Mouse (Mus musculus): ENCODE measurements around the gene Foxk1. TPM values are rescaled to one million over a fixed set of nuclear protein-coding genes. Genes with fewer than 3 reads are reported as not detected.
A peak's percentile ranks its signal among the peaks of the same experiment; 100 is the strongest.

Gene Foxk1
- polyA plus RNA-seq, 1 experiment from 2014 or later: 5.8 TPM

DNA sequence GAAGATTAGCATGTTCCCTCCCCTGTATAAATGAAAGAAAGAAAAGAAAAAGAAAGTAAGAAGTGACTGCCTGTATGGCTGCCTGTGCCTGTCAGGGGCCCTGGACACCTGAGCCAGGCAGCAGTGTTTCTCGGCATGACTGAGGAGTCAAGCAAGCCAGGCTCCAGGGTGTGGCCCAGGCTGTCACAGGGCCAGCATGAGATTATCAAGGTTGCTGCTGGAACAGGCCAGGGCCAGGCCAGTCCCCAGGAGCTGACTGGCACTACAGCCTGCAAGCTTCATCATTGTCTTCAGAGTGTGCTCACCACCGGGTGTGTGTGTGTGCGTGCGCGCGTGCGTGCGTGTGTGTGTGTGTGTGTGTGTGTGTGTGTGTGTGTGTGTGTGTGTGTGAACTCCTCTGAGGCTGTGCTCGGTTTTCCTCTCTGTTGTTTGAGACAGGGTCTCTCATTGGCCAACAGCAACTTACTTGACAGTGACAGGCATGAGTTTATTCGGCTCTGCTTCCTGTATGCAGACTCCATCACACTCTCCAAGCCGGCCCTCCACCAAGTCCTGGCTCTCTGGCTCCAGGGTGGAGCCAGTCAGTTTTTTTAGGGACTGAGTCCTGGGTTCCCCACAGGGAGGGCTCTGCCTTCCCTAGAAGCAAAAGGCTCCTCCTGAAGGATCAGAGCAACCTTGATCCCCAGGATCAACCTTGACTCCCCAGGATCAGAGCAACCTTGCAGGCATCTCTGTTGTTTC, 43.7 kb downstream of the Foxk1 start:
- H3K4me2 ChIP-seq: 0 out of 2 replicates have a peak overlapping the region, but pooled peaks have one; percentile 2
- H3K4me1 ChIP-seq (replicated peaks): peaks cover 66% of the 10 kb centered on the region
- H3K27ac ChIP-seq (ENCODE audit: poor library complexity, severe bottlenecking): peak overlapping the region; percentile 45
- no peaks in the 10 kb centered on the region for H3K27me3 ChIP-seq (replicated peaks)
- ATAC-seq (ENCODE audit: insufficient number of reproducible peaks, low FRiP score): peak; percentile 58
- peak overlapping the region; percentile 49 for H3K9ac ChIP-seq
- no peaks in the 10 kb centered on the region for H3K9me3 ChIP-seq (replicated peaks)
- H3K4me3 ChIP-seq: no peak overlapping the region
- 51% methylated on average over 11 of the region's 11 CpGs for WGBS
- H3K36me3 ChIP-seq: peaks cover 5% of the 10 kb centered on the region

DNA sequence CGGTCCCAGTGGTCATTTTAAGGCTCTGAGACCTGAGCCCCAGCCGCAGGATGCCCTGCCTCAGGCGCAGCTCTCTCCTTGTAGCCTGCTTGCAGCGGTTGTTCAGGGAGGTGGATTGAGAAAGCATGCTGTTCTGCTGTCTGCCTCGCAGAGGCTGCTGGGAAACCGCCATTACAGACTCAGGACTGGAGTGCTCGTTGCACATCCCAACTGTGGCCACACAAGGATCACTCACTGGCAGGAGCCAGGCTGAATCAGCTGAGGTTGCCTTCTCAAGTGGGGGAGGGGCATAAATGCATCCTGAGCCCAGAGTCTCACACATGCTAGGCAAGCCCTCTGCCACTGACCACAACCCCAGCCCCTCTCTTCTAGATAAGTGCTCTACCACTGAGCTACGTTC, 44.4 kb downstream of the Foxk1 start:
- ATAC-seq (ENCODE audit: insufficient number of reproducible peaks, low FRiP score): no peak
- peaks cover 63% of the 10 kb centered on the region for H3K4me1 ChIP-seq (replicated peaks)
- H3K9ac ChIP-seq: peak overlapping the region; percentile 25; the same call in 1 of the 2 replicates
- no peak overlapping the region for H3K4me2 ChIP-seq
- no peak overlapping the region for H3K27ac ChIP-seq (ENCODE audit: poor library complexity, severe bottlenecking)
- no peaks in the 10 kb centered on the region for H3K27me3 ChIP-seq (replicated peaks)
- H3K36me3 ChIP-seq: peaks cover 13% of the 10 kb centered on the region
- H3K9me3 ChIP-seq (replicated peaks): no peaks in the 10 kb centered on the region
- WGBS: 42% methylated on average over 8 of the region's 8 CpGs
- no peak overlapping the region for H3K4me3 ChIP-seq

DNA sequence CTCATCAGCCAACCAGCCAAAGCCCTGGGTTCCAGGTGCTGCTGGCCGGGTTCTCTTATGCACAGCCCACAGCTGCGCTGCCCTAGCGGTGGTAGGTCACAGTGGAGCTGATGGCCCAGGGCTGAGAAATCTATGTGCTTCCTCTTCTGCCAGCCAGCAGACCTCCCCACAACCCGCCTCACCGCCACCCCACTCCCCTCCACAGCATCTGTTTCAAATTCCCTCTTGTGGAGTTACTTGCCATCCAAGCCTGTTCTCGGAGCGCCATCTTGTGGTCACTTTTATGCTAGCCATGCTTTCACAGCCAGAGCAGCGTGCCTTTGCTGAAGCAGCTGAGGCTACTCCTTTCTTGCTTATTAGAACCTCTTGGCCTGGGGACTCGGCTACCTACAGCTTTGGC, 46.8 kb downstream of the Foxk1 start:
- Histone ChIP-seq H3K4me3 (no peak overlapping the region), H3K27me3 (replicated peaks) (no peaks in the 10 kb centered on the region), H3K9ac (peak overlapping the region; percentile 27; the same call in 1 of the 2 replicates), H3K9me3 (replicated peaks) (no peaks in the 10 kb centered on the region), H3K4me1 (replicated peaks) (peaks cover 43% of the 10 kb centered on the region), H3K36me3 (peaks cover 32% of the 10 kb centered on the region), H3K4me2 (peak overlapping the region; percentile 29; the same call in 1 of the 2 replicates), H3K27ac (ENCODE audit: poor library complexity, severe bottlenecking) (no peak overlapping the region)
- peak; percentile 8; the same call in 1 of the 2 replicates for ATAC-seq (ENCODE audit: insufficient number of reproducible peaks, low FRiP score)
- 9% methylated on average over 9 of the region's 9 CpGs for WGBS

DNA sequence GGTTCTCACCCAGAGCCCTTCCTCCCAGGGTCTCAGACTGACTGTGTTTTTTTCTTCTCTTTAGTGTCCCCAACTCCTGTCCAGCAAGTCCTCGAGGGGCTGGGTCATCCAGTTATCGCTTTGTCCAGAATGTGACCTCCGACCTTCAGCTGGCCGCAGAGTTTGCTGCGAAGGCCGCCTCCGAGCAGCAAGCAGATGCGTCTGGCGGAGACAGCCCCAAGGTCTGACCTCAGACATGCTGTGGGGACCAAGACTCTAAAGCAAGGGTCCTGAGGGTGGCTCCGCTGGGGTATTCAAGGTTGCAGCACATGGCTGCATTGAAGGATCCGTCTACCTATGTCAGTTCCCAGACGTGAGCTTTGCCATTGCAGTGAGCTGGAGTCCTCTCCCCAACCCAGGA, 47.3 kb downstream of the Foxk1 start:
- 60% methylated on average over 12 of the region's 12 CpGs for WGBS
- H3K4me2 ChIP-seq: no peak overlapping the region
- 0 out of 2 replicates have a peak overlapping the region, but pooled peaks have one; percentile 6 for H3K9ac ChIP-seq
- no peaks in the 10 kb centered on the region for H3K9me3 ChIP-seq (replicated peaks)
- H3K27ac ChIP-seq (ENCODE audit: poor library complexity, severe bottlenecking): no peak overlapping the region
- no peak overlapping the region for H3K4me3 ChIP-seq
- H3K4me1 ChIP-seq (replicated peaks): peaks cover 38% of the 10 kb centered on the region
- no peaks in the 10 kb centered on the region for H3K27me3 ChIP-seq (replicated peaks)
- H3K36me3 ChIP-seq: peaks cover 37% of the 10 kb centered on the region
- ATAC-seq (ENCODE audit: insufficient number of reproducible peaks, low FRiP score): no peak

DNA sequence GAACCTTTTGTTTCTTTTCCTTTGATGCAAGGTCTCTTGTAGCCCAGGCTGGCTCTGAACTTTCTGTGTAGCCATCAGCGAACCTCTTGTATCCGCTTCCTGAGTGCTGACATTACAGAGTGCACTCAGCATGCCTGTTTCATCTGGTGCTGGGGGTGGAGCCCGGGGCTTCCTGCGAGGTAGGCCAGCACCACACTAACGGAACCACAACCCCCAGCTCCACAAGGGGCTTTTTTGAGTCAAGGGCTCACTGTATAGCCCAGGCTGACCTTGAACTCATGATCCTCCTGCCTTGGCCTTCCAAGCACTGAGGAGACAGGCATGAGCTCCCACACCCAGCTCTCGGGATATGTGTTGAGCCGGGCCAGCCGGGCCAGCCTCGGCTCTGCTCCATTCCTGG, 49.5 kb downstream of the Foxk1 start:
- no peaks in the 10 kb centered on the region for H3K9me3 ChIP-seq (replicated peaks)
- no peak for ATAC-seq (ENCODE audit: insufficient number of reproducible peaks, low FRiP score)
- peaks cover 15% of the 10 kb centered on the region for H3K4me1 ChIP-seq (replicated peaks)
- no peak overlapping the region for H3K4me2 ChIP-seq
- peaks cover 58% of the 10 kb centered on the region for H3K36me3 ChIP-seq
- no peak overlapping the region for H3K9ac ChIP-seq
- H3K27ac ChIP-seq (ENCODE audit: poor library complexity, severe bottlenecking): no peak overlapping the region
- no peak overlapping the region for H3K4me3 ChIP-seq
- WGBS: 88% methylated on average over 9 of the region's 9 CpGs
- no peaks in the 10 kb centered on the region for H3K27me3 ChIP-seq (replicated peaks)

DNA sequence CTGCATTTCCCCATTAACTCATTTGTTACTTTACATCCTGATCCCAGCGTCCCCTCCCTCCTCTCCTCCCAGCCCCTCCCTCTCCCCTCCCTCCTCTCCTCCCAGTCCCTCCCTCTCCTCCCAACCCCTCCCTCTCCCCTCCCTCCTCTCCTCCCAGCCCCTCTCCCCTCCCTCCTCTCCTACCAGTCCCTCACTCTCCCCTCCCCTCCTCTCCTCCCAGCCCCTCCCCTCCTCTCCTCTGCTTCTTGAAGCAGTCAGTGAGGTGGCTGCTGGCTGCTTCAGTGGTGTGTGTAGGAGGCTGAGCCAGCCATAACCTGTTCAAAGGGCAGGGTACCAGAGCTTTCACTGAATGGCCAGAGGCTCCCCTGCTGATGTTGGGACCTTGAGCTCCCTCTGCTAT, 50.5 kb downstream of the Foxk1 start:
- Histone ChIP-seq H3K27me3 (replicated peaks) (no peaks in the 10 kb centered on the region), H3K4me1 (replicated peaks) (peaks cover 10% of the 10 kb centered on the region), H3K4me3 (no peak overlapping the region), H3K36me3 (peaks cover 67% of the 10 kb centered on the region), H3K4me2 (no peak overlapping the region), H3K9ac (no peak overlapping the region), H3K27ac (ENCODE audit: poor library complexity, severe bottlenecking) (no peak overlapping the region), H3K9me3 (replicated peaks) (no peaks in the 10 kb centered on the region)
- 44% methylated on average over 1 of the region's 1 CpGs for WGBS
- ATAC-seq (ENCODE audit: insufficient number of reproducible peaks, low FRiP score): no peak

DNA sequence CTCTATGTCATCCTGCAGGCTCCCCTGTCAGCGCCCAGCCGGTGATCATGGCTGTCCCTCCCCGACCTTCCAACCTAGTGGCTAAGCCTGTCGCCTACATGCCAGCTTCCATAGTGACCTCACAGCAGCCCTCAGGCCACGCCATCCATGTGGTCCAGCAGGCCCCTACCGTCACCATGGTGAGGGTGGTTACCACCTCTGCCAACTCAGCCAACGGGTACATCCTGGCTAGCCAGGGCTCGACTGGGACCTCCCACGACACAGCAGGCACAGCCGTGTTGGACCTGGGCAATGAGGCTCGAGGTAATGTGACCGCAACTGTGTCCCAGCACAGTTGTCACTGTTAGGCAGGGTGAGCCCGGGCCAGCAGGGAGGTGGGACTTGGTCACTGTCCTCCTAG, 52.4 kb downstream of the Foxk1 start:
- ATAC-seq (ENCODE audit: insufficient number of reproducible peaks, low FRiP score): no peak
- Histone ChIP-seq H3K4me2 (no peak overlapping the region), H3K36me3 (peaks cover 87% of the 10 kb centered on the region), H3K27ac (ENCODE audit: poor library complexity, severe bottlenecking) (no peak overlapping the region), H3K9me3 (replicated peaks) (no peaks in the 10 kb centered on the region), H3K27me3 (replicated peaks) (no peaks in the 10 kb centered on the region), H3K9ac (no peak overlapping the region), H3K4me3 (no peak overlapping the region), H3K4me1 (replicated peaks) (peaks cover 4% of the 10 kb centered on the region; the same call in 1 of the 2 replicates)
- 95% methylated on average over 13 of the region's 13 CpGs for WGBS

DNA sequence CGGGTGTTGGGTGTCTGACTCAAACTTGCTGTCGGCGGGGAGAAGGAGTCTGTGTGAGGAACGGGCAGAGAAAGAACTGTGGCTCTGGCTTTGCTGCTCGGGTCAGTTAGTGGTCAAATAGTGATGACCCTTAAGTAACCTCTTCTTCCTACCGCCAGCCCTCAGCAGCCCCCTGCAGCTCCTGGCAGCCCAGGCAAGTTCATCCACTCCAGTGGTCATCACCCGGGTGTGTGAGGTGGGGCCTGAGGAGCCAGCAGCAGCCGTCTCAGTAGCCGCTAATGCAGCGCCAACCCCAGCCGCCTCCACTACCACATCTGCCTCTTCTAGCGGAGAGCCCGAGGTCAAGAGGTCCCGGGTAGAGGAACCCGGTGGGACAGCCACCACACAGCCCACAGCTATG, 55.0 kb downstream of the Foxk1 start:
- Histone ChIP-seq H3K27ac (ENCODE audit: poor library complexity, severe bottlenecking) (no peak overlapping the region), H3K36me3 (peaks cover 88% of the 10 kb centered on the region)

DNA sequence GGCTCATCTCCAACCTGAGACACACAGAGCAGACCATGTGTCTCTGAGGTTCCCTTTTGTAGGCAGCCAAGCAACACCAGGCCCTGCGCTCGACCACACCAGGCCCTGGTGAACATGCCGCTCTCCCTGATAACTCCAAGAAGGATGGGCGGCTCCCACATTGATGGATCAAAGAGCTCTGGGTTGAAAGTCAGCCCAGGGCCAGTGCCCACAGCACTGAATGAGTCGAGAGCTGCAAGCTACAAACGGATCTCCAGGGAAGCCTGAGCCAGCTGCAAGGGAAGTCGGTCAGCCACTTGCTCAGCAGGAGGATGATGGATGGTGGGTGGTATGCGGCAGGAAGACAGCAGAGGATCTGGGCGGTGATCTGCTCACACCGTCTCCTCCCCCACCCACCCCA, 56.0 kb downstream of the Foxk1 start:
- H3K27ac ChIP-seq (ENCODE audit: poor library complexity, severe bottlenecking): no peak overlapping the region
- ATAC-seq (ENCODE audit: insufficient number of reproducible peaks, low FRiP score): no peak
- H3K4me3 ChIP-seq: no peak overlapping the region
- H3K27me3 ChIP-seq (replicated peaks): no peaks in the 10 kb centered on the region
- no peak overlapping the region for H3K9ac ChIP-seq
- 43% methylated on average over 10 of the region's 10 CpGs for WGBS
- no peaks in the 10 kb centered on the region for H3K9me3 ChIP-seq (replicated peaks)
- no peak overlapping the region for H3K4me2 ChIP-seq
- H3K4me1 ChIP-seq (replicated peaks): peaks cover 4% of the 10 kb centered on the region; the same call in 1 of the 2 replicates
- peaks cover 90% of the 10 kb centered on the region for H3K36me3 ChIP-seq

More for the DNA sequence above, 55.0 kb downstream of the Foxk1 start:
- no peak overlapping the region for H3K4me2 ChIP-seq
- H3K27me3 ChIP-seq (replicated peaks): no peaks in the 10 kb centered on the region
- no peak overlapping the region for H3K9ac ChIP-seq
- 71% methylated on average over 15 of the region's 15 CpGs for WGBS
- ATAC-seq (ENCODE audit: insufficient number of reproducible peaks, low FRiP score): no peak
- H3K4me3 ChIP-seq: no peak overlapping the region
- H3K4me1 ChIP-seq (replicated peaks): peaks cover 4% of the 10 kb centered on the region; the same call in 1 of the 2 replicates
- no peaks in the 10 kb centered on the region for H3K9me3 ChIP-seq (replicated peaks)

DNA sequence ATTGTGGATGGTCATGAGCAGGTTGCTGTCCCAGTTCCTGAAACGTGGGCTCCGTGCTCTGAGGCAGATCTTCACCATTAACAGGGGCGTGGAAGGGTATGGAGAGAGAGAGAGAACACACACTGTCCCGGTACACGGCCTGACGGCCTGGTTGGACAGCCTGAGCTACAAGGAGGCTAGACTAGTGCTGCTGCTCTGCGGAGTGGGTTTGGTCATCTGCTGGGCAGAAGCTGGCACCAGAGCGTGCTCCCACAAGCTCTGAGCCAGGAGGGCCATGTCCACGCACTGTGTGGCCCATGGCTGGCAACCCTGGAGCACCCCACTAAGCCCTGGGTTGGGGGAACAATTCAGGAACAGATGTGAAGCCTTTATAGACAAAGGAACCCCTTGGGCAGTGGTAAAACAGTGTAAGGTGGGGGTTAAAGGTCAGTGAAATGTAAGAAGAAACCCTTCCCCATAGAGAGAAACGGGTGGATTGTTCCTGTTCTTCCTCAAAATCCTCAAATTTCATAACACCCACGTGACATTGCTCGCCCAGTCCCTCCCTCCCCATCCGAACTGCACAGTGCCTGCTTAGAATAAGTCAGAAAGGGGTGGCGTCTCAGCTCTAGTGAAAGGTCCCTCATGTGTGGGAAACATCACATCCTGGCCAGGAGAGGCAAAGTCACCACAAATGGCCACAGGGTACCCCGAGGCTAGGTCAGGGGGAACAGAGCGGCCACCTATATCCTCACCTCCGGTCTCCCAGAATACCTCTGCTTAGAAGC, 57.7 kb downstream of the Foxk1 start:
- no peak overlapping the region for H3K9ac ChIP-seq
- no peak overlapping the region for H3K4me2 ChIP-seq
- no peak overlapping the region for H3K27ac ChIP-seq (ENCODE audit: poor library complexity, severe bottlenecking)
- H3K4me1 ChIP-seq (replicated peaks): peaks cover 9% of the 10 kb centered on the region; the same call in 1 of the 2 replicates
- WGBS: 87% methylated on average over 17 of the region's 17 CpGs
- no peak overlapping the region for H3K4me3 ChIP-seq
- ATAC-seq (ENCODE audit: insufficient number of reproducible peaks, low FRiP score): no peak
- H3K36me3 ChIP-seq: peaks cover 78% of the 10 kb centered on the region
- H3K27me3 ChIP-seq (replicated peaks): no peaks in the 10 kb centered on the region
- H3K9me3 ChIP-seq (replicated peaks): no peaks in the 10 kb centered on the region

DNA sequence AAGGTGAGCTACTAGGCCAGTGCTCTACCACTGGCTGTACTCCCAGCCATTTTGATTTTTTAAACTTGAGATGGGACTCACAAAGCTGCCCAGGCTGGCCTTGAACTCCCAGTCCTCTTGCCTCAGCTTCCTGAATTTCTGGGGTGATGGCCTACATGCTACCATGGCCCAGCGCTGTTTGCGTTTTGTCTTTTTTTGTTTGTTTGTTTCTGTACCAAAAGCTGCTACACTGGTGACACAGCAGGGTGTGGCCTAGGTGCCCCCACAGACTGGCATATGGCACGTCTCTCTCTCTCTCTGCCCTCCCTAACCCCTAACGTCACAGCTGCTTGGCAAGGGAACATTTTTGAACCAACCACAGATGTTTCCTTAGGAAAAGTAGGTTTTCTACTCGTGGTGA, 58.5 kb downstream of the Foxk1 start:
- Histone ChIP-seq H3K4me3 (no peak overlapping the region), H3K4me2 (no peak overlapping the region), H3K4me1 (replicated peaks) (peaks cover 14% of the 10 kb centered on the region), H3K27me3 (replicated peaks) (no peaks in the 10 kb centered on the region), H3K9me3 (replicated peaks) (no peaks in the 10 kb centered on the region), H3K27ac (ENCODE audit: poor library complexity, severe bottlenecking) (no peak overlapping the region), H3K9ac (no peak overlapping the region), H3K36me3 (peaks cover 69% of the 10 kb centered on the region)
- no peak for ATAC-seq (ENCODE audit: insufficient number of reproducible peaks, low FRiP score)
- 70% methylated on average over 5 of the region's 5 CpGs for WGBS
